Mouse (Mus musculus): ENCODE results near the gene Trmt1.
"Not testable (repeated sequence)": the region's sequence is repeated elsewhere in the genome, so short reads cannot be mapped to it uniquely, and the experiment has no call there.

Gene Trmt1

GRCm38 (mm10) chr8:84659936-84660818 is 25.9 kb upstream of the Trmt1 start:
- peak; percentile 75 for DNase-seq

- peak; percentile 73 for DNase-seq
Measured at GRCm38 (mm10) chr8:84660819-84661457, 25.2 kb upstream of the Trmt1 start.

- peak; percentile 88 for DNase-seq
Measured at GRCm38 (mm10) chr8:84661458-84661871, 24.6 kb upstream of the Trmt1 start.

GRCm38 (mm10) chr8:84661961-84662571 is 24.0 kb upstream of the Trmt1 start:
- DNase-seq = no peak

- DNase-seq = peak; percentile 98
Measured at GRCm38 (mm10) chr8:84662581-84663065, 23.5 kb upstream of the Trmt1 start, which contains the start of gene Ier2. Gene Ier2 (minus strand): TSS chr8:84662852.

- DNase-seq = peak; percentile 99
Measured at GRCm38 (mm10) chr8:84663483-84664327, 22.4 kb upstream of the Trmt1 start.

GRCm38 (mm10) chr8:84664566-84665384 is 21.3 kb upstream of the Trmt1 start:
- DNase-seq = peak; percentile 86

- no peak for DNase-seq
Measured at GRCm38 (mm10) chr8:84665385-84665893, 20.7 kb upstream of the Trmt1 start.

GRCm38 (mm10) chr8:84668081-84668480 is 18.0 kb upstream of the Trmt1 start:
- no peak for DNase-seq

- DNase-seq = peak; percentile 65
Measured at GRCm38 (mm10) chr8:84668731-84669485, 17.2 kb upstream of the Trmt1 start.

GRCm38 (mm10) chr8:84670295-84671006 is 15.7 kb upstream of the Trmt1 start:
- DNase-seq = not testable (repeated sequence)

GRCm38 (mm10) chr8:84677305-84677704 is 8.8 kb upstream of the Trmt1 start:
- DNase-seq = no peak

GRCm38 (mm10) chr8:84681476-84681875 is 4.6 kb upstream of the Trmt1 start:
- DNase-seq = no peak

GRCm38 (mm10) chr8:84682257-84682656 is 3.9 kb upstream of the Trmt1 start:
- no peak for DNase-seq

- DNase-seq = no peak
Measured at GRCm38 (mm10) chr8:84684537-84684936, 1.6 kb upstream of the Trmt1 start.

GRCm38 (mm10) chr8:84687003-84687704 is 1.0 kb downstream of the Trmt1 start:
- DNase-seq = peak; percentile 35

GRCm38 (mm10) chr8:84687705-84688100 is 1.6 kb downstream of the Trmt1 start, which contains the start of gene Nacc1:
Gene Nacc1 (minus strand): TSS chr8:84687862.
- peak; percentile 87 for DNase-seq

- peak; percentile 96 for DNase-seq
Measured at GRCm38 (mm10) chr8:84689091-84689915, 3.2 kb downstream of the Trmt1 start.
